Mouse (Mus musculus): ENCODE measurements around the gene Tmem238. TPM values are rescaled to one million over a fixed set of nuclear protein-coding genes. Genes with fewer than 3 reads are reported as not detected.
A peak's percentile ranks its signal among the peaks of the same experiment; 100 is the strongest.

Tmem238 gene
- 22.9 TPM for polyA plus RNA-seq (2012; fragmentation: generic; extraction: Trizol)
- long read RNA-seq, experiment 1, transcript Tmem238-201 (2 exons, 1,375 nt) = major isoform, 23 of 23 reads
- long read RNA-seq, experiment 1, partial matches to known transcripts = 0 of 23 reads
- long read RNA-seq, experiment 1, other reads (novel, unspliced or antisense) = 0 of 23 reads
- long read RNA-seq, experiment 2, transcript Tmem238-201 (2 exons, 1,375 nt) = major isoform, 32 of 32 reads
- long read RNA-seq, experiment 2, partial matches to known transcripts = 0 of 32 reads
- long read RNA-seq, experiment 2, other reads (novel, unspliced or antisense) = 0 of 32 reads

GRCm38 (mm10) chr7:4789436-4789935, at the start of gene Tmem238:
Gene Tmem238, minus strand, starts transcription at chr7:4789656.
- H3K79me3 ChIP-seq (ENCODE audit: low read depth) = peaks cover 20% of the 10 kb centered on the region
- H3ac ChIP-seq (ENCODE audit: control insufficient read depth, insufficient read length, low read depth) = peak within 1 kb of the TSS; percentile 92
- H3K27me3 ChIP-seq (ENCODE audit: control insufficient read depth, insufficient read depth, insufficient read length) = no peaks in the 10 kb centered on the region
- peaks cover 21% of the 10 kb centered on the region for H3K36me3 ChIP-seq (ENCODE audit: control insufficient read depth, insufficient read depth)
- TF ChIP-seq MYOG (IDR thresholded peaks at IDR 0.05; ENCODE audit: control insufficient read depth, extremely low read depth, insufficient read length) = no peak
- no peak for TF ChIP-seq CEBPB (IDR thresholded peaks at IDR 0.05; ENCODE audit: low read depth)
- no peak for TF ChIP-seq MYOD1 (IDR thresholded peaks at IDR 0.05; ENCODE audit: control insufficient read depth, insufficient read length, low read depth)
- TF ChIP-seq FOSL1 (IDR thresholded peaks at IDR 0.05; ENCODE audit: insufficient read depth, low read length, poor library complexity, severe bottlenecking) = no peak
- TF ChIP-seq CTCF (IDR thresholded peaks at IDR 0.05; ENCODE audit: control insufficient read depth, insufficient read depth, insufficient read length) = no peak
- TF ChIP-seq USF1 (IDR thresholded peaks at IDR 0.05; ENCODE audit: low read depth) = no peak
- TF ChIP-seq MAX (IDR thresholded peaks at IDR 0.05) = no peak
- H3K4me3 ChIP-seq (ENCODE audit: insufficient read depth, poor library complexity, severe bottlenecking) = peak within 1 kb of the TSS; percentile 42
- peaks cover 42% of the 10 kb centered on the region for H3K79me2 ChIP-seq (ENCODE audit: control insufficient read depth, insufficient read depth)

GRCm38 (mm10) chr7:4837639-4838038, 48.2 kb upstream of the Tmem238 start:
- TF ChIP-seq FOSL1 (IDR thresholded peaks at IDR 0.05; ENCODE audit: insufficient read depth, low read length, poor library complexity, severe bottlenecking) (no peak), CEBPB (IDR thresholded peaks at IDR 0.05; ENCODE audit: low read depth) (no peak), USF1 (IDR thresholded peaks at IDR 0.05; ENCODE audit: low read depth) (no peak)
- no peaks in the 10 kb centered on the region for H3K36me3 ChIP-seq (ENCODE audit: control insufficient read depth, insufficient read depth)
- peaks cover 51% of the 10 kb centered on the region for H3K27me3 ChIP-seq (ENCODE audit: control insufficient read depth, insufficient read depth, insufficient read length)
- no peaks in the 10 kb centered on the region for H3K79me3 ChIP-seq (ENCODE audit: low read depth)
- H3K4me3 ChIP-seq (ENCODE audit: insufficient read depth, poor library complexity, severe bottlenecking) = no peak overlapping the region
- no peak overlapping the region for H3ac ChIP-seq (ENCODE audit: control insufficient read depth, insufficient read length, low read depth)
- no peaks in the 10 kb centered on the region for H3K79me2 ChIP-seq (ENCODE audit: control insufficient read depth, insufficient read depth)

GRCm38 (mm10) chr7:4836351-4836792, 46.9 kb upstream of the Tmem238 start:
- no peak overlapping the region for H3ac ChIP-seq (ENCODE audit: control insufficient read depth, insufficient read length, low read depth)
- H3K79me2 ChIP-seq (ENCODE audit: control insufficient read depth, insufficient read depth) = no peaks in the 10 kb centered on the region
- no peak overlapping the region for H3K4me3 ChIP-seq (ENCODE audit: insufficient read depth, poor library complexity, severe bottlenecking)
- peaks cover 41% of the 10 kb centered on the region for H3K27me3 ChIP-seq (ENCODE audit: control insufficient read depth, insufficient read depth, insufficient read length)
- H3K79me3 ChIP-seq (ENCODE audit: low read depth) = no peaks in the 10 kb centered on the region
- no peaks in the 10 kb centered on the region for H3K36me3 ChIP-seq (ENCODE audit: control insufficient read depth, insufficient read depth)
- TF ChIP-seq FOSL1 (IDR thresholded peaks at IDR 0.05; ENCODE audit: insufficient read depth, low read length, poor library complexity, severe bottlenecking) = no peak
- TF ChIP-seq USF1 (IDR thresholded peaks at IDR 0.05; ENCODE audit: low read depth) = no peak
- TF ChIP-seq MAX (IDR thresholded peaks at IDR 0.05) = no peak
- no peak for TF ChIP-seq MYOG (IDR thresholded peaks at IDR 0.05; ENCODE audit: control insufficient read depth, extremely low read depth, insufficient read length)
- no peak for TF ChIP-seq CEBPB (IDR thresholded peaks at IDR 0.05; ENCODE audit: low read depth)
- TF ChIP-seq CTCF (IDR thresholded peaks at IDR 0.05; ENCODE audit: control insufficient read depth, insufficient read depth, insufficient read length) = no peak
- TF ChIP-seq MYOD1 (IDR thresholded peaks at IDR 0.05; ENCODE audit: control insufficient read depth, insufficient read length, low read depth) = no peak

- peaks cover 42% of the 10 kb centered on the region for H3K27me3 ChIP-seq (ENCODE audit: control insufficient read depth, insufficient read depth, insufficient read length)
- H3K4me3 ChIP-seq (ENCODE audit: insufficient read depth, poor library complexity, severe bottlenecking) = no peak overlapping the region
- H3K79me3 ChIP-seq (ENCODE audit: low read depth) = no peaks in the 10 kb centered on the region
Observed at GRCm38 (mm10) chr7:4835631-4836327, 46.3 kb upstream of the Tmem238 start.

GRCm38 (mm10) chr7:4830476-4830875, 41.0 kb upstream of the Tmem238 start:
- TF ChIP-seq CTCF (IDR thresholded peaks at IDR 0.05; ENCODE audit: control insufficient read depth, insufficient read depth, insufficient read length) (no peak), MAX (IDR thresholded peaks at IDR 0.05) (no peak), MYOD1 (IDR thresholded peaks at IDR 0.05; ENCODE audit: control insufficient read depth, insufficient read length, low read depth) (no peak), CEBPB (IDR thresholded peaks at IDR 0.05; ENCODE audit: low read depth) (no peak), USF1 (IDR thresholded peaks at IDR 0.05; ENCODE audit: low read depth) (no peak)
- no peak overlapping the region for H3ac ChIP-seq (ENCODE audit: control insufficient read depth, insufficient read length, low read depth)
- H3K79me3 ChIP-seq (ENCODE audit: low read depth) = no peaks in the 10 kb centered on the region
- peaks cover 24% of the 10 kb centered on the region for H3K27me3 ChIP-seq (ENCODE audit: control insufficient read depth, insufficient read depth, insufficient read length)
- H3K79me2 ChIP-seq (ENCODE audit: control insufficient read depth, insufficient read depth) = no peaks in the 10 kb centered on the region
- H3K4me3 ChIP-seq (ENCODE audit: insufficient read depth, poor library complexity, severe bottlenecking) = no peak overlapping the region
- no peaks in the 10 kb centered on the region for H3K36me3 ChIP-seq (ENCODE audit: control insufficient read depth, insufficient read depth)

More at GRCm38 (mm10) chr7:4835631-4836327, 46.3 kb upstream of the Tmem238 start:
- no peaks in the 10 kb centered on the region for H3K36me3 ChIP-seq (ENCODE audit: control insufficient read depth, insufficient read depth)
- no peaks in the 10 kb centered on the region for H3K79me2 ChIP-seq (ENCODE audit: control insufficient read depth, insufficient read depth)
- no peak for TF ChIP-seq MYOD1 (IDR thresholded peaks at IDR 0.05; ENCODE audit: control insufficient read depth, insufficient read length, low read depth)
- no peak for TF ChIP-seq CTCF (IDR thresholded peaks at IDR 0.05; ENCODE audit: control insufficient read depth, insufficient read depth, insufficient read length)
- no peak for TF ChIP-seq MYOG (IDR thresholded peaks at IDR 0.05; ENCODE audit: control insufficient read depth, extremely low read depth, insufficient read length)
- no peak for TF ChIP-seq MAX (IDR thresholded peaks at IDR 0.05)
- TF ChIP-seq CEBPB (IDR thresholded peaks at IDR 0.05; ENCODE audit: low read depth) = no peak
- no peak for TF ChIP-seq USF1 (IDR thresholded peaks at IDR 0.05; ENCODE audit: low read depth)
- TF ChIP-seq FOSL1 (IDR thresholded peaks at IDR 0.05; ENCODE audit: insufficient read depth, low read length, poor library complexity, severe bottlenecking) = no peak
- H3ac ChIP-seq (ENCODE audit: control insufficient read depth, insufficient read length, low read depth) = no peak overlapping the region

Data from C2C12 (cell line).